Mouse (Mus musculus) forebrain, postnatal 0 days (tissue): ENCODE measurements around the gene Hormad1. TPM values are rescaled to one million over a fixed set of nuclear protein-coding genes. Genes with fewer than 3 reads are reported as not detected.

Experiments
- ATAC-seq: fragments of 200-750 bp; cut with Nextera tagmentation; 2 replicates; pipeline ENCODE4 v1.8.0; 2017; ENCODE audit warnings: mild to moderate bottlenecking, moderate library complexity
- DNase-seq: peaks from one replicate; pipeline ENCODE4 v3.0.0-alpha.2; 2015
- H3K27ac ChIP-seq: fragments of 300-500 bp; sonication (generic); 2 replicates; pipeline ENCODE4 v1.5.1; 2014; ENCODE audit warnings: low read depth, mild to moderate bottlenecking, antibody characterized with exemption, low read length, moderate library complexity, mixed read lengths
- H3K27me3 ChIP-seq: fragments of 300-500 bp; sonication (generic); 2 replicates; pipeline ENCODE4 v1.6.1; 2014; ENCODE audit warnings: mild to moderate bottlenecking, low read length, mixed read lengths; ENCODE audit not compliant: insufficient read depth
- H3K36me3 ChIP-seq: fragments of 300-500 bp; sonication (generic); 2 replicates; pipeline ENCODE4 v1.6.1; 2014; ENCODE audit warnings: mild to moderate bottlenecking, moderate library complexity; ENCODE audit not compliant: insufficient read depth
- H3K4me1 ChIP-seq: fragments of 300-500 bp; sonication (generic); 2 replicates; pipeline ENCODE4 v1.6.1; 2014; ENCODE audit warnings: antibody characterized with exemption; ENCODE audit not compliant: insufficient read depth
- H3K4me2 ChIP-seq: fragments of 300-500 bp; sonication (generic); 2 replicates; pipeline ENCODE4 v1.6.1; 2014; ENCODE audit warnings: low read depth, mild to moderate bottlenecking, moderate library complexity
- H3K4me3 ChIP-seq: fragments of 300-500 bp; sonication (generic); 2 replicates; pipeline ENCODE4 v1.5.1; 2014; ENCODE audit warnings: low read depth, low read length, mixed read lengths
- H3K9ac ChIP-seq: fragments of 300-500 bp; sonication (generic); 2 replicates; pipeline ENCODE4 v1.6.1; 2014; ENCODE audit warnings: mild to moderate bottlenecking
- H3K9me3 ChIP-seq: fragments of 300-500 bp; sonication (generic); 2 replicates; pipeline ENCODE4 v1.6.1; 2016; ENCODE audit warnings: low read length
- CTCF ChIP-seq: sonication (generic); IDR thresholded peaks from 2 replicates; pipeline ENCODE4 v1.5.1; 2016; ENCODE audit warnings: antibody characterized with exemption, control low read depth, low read depth
- WGBS: fragments of 180-500 bp; shearing (Covaris S2); extraction: QIAGEN DNeasy Blood & Tissue Kit; methylation state at CpG from one replicate; pipeline ENCODE4 v1.1.7; 2014; 5-methylcytosine and 5-hydroxymethylcytosine counted together
- polyA plus RNA-seq: library from polyadenylated mRNA; unstranded; fragments of >200 nt; fragmentation: Nextera tagmentation; extraction: Ambion mirVana; gene quantifications from 2 replicates; pipeline ENCODE4 v1.2.1, GENCODE M21; 2015
- total RNA-seq: library from RNA; depleted of rRNA; stranded (reverse); fragments of >200 nt; gene quantifications from 2 replicates; pipeline ENCODE4 v1.2.3, GENCODE M21; 2014

The Hormad1 gene
- total and polyA plus RNA-seq, 2 experiments from 2014 or later: not detected

DNA sequence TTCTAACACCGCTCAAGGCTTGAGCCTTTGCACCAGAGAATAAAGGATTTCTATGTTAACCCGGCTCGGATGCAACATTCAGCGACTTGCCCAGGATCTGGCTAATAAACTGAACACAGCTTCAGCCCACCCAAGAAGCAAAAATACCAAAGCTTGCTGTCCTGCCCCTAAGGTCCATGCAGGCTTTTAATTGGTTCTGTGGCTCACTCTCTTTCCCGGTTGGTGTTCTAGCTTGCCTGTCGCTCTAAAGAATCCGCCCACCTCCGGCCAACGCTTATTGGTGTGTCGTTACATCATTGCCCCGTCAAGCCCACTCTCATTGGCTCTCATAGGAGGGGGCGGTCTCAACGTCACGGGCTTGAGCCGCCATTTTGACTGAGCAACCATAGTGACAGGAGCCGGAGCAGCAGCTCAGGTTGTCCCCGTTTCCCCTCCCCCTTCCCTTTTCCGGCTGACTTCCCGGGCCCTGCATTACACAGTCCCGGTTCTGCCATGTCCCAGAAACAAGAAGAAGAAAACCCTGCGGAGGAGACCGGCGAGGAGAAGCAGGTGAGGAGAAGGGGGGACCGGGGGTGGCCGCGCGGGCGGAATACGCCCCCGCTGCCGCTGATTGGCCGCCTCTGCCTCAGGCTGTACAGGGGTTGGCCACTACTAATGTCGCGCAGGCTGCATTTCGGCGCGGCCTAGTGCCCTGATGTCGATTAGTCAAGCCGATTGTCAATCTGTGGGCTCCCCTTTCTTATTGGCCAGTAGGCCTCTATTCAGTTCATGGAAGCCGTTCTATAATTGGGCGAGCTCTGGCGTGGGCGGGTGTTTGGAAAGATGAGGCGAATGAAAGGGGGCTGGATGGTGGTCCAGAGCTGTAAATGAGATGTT lies 65.4 kb downstream of the Hormad1 start, which contains the start of gene Ensa:
TSS of gene Ensa (plus strand) at position 366 of the 876 bp plus-strand sequence.
- peak within 1 kb of the TSS; percentile 73 for H3K4me2 ChIP-seq
- H3K4me3 ChIP-seq: peak within 1 kb of the TSS; percentile 65
- H3K36me3 ChIP-seq: peaks cover 31% of the 10 kb centered on the region
- peaks cover 12% of the 10 kb centered on the region for H3K4me1 ChIP-seq
- peak within 1 kb of the TSS; percentile 93 for H3K27ac ChIP-seq
- no peaks in the 10 kb centered on the region for H3K9me3 ChIP-seq
- H3K9ac ChIP-seq: peak within 1 kb of the TSS; percentile 76
- no peaks in the 10 kb centered on the region for H3K27me3 ChIP-seq
- no peak for TF ChIP-seq CTCF
- ATAC-seq (peak; percentile 97), DNase-seq (peak; percentile 99)
- WGBS: under 1% methylated on average over 44 of the region's 44 CpGs

DNA sequence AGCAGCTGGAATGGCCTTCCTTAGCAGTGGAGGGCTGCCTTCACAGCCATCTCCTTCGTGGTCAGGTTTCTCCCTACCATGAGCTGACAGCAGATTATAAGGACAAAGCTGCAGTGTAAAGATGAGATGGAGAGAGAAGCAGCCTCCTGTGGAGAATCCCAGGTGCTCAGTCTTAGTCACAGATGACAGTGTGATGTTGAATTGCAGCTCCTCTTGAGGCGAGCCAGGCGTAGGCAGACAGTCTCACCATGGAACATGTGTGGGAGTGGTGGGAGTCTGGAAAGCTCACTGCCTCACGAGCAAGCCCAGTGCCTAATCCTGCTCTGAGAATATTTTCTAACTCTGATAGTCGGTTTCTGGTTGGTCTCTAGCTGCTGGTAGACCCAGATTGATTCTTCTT lies 68.3 kb downstream of the Hormad1 start:
- no peaks in the 10 kb centered on the region for H3K9me3 ChIP-seq
- H3K27ac ChIP-seq: no peak overlapping the region
- peaks cover 55% of the 10 kb centered on the region for H3K36me3 ChIP-seq
- no peak for TF ChIP-seq CTCF
- no peak overlapping the region for H3K4me2 ChIP-seq
- DNase-seq: no peak
- WGBS: 89% methylated on average over 5 of the region's 5 CpGs
- no peaks in the 10 kb centered on the region for H3K27me3 ChIP-seq
- H3K9ac ChIP-seq: no peak overlapping the region
- no peak overlapping the region for H3K4me3 ChIP-seq
- peaks cover 12% of the 10 kb centered on the region for H3K4me1 ChIP-seq
- ATAC-seq: no peak

DNA sequence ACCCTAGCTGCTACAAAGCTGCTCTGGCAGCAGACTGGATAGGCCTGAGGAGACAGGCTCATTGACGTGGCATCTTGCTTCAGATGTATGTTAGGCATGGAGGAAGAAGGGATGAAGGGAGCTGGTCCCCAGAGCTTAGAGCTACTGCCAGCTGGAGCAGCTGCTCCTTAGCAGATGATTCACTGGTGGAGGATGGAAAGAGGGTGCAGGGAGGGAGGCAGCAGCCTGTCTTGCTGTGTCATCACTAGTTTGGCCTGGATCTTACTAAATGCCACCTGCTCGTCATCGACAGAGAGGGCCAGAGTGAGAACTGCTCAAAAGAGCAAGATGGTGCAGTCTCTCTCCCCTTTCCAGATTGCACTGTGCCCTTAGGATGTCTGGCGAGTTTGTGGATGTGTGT lies 70.3 kb downstream of the Hormad1 start:
- H3K9ac ChIP-seq: no peak overlapping the region
- no peak for TF ChIP-seq CTCF
- peaks cover 68% of the 10 kb centered on the region for H3K36me3 ChIP-seq
- no peak overlapping the region for H3K27ac ChIP-seq
- H3K4me1 ChIP-seq: peaks cover 12% of the 10 kb centered on the region
- H3K27me3 ChIP-seq: no peaks in the 10 kb centered on the region
- H3K4me3 ChIP-seq: no peak overlapping the region
- DNase-seq (peak; percentile 31), ATAC-seq (no peak)
- no peaks in the 10 kb centered on the region for H3K9me3 ChIP-seq
- H3K4me2 ChIP-seq: no peak overlapping the region
- WGBS: 65% methylated on average over 4 of the region's 4 CpGs

DNA sequence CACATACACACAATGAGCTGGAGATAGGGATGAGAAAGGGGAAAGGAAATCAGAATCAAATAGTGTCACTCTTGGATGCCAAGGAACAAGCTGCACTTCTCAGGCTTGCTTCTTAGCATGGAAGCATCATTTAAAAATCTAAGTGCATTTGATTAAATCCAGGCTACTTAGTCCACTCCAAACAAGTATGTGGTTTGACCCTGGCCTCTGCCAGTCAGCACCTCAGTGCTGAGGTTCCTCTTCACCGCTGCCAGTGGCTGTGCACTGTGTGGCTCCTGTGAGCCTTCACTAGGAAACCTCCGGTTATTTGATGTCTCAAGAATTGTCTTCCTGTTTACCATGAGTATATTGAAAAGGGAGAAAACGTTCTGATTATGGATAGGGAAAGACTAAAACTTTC lies 71.4 kb downstream of the Hormad1 start:
- Histone ChIP-seq H3K4me2 (no peak overlapping the region), H3K9me3 (no peaks in the 10 kb centered on the region), H3K27ac (no peak overlapping the region), H3K9ac (no peak overlapping the region), H3K4me1 (peaks cover 8% of the 10 kb centered on the region), H3K4me3 (no peak overlapping the region), H3K36me3 (peaks cover 75% of the 10 kb centered on the region), H3K27me3 (no peaks in the 10 kb centered on the region)
- no peak for ATAC-seq
- WGBS: 86% methylated on average over 3 of the region's 3 CpGs
- DNase-seq: no peak
- TF ChIP-seq CTCF: no peak

DNA sequence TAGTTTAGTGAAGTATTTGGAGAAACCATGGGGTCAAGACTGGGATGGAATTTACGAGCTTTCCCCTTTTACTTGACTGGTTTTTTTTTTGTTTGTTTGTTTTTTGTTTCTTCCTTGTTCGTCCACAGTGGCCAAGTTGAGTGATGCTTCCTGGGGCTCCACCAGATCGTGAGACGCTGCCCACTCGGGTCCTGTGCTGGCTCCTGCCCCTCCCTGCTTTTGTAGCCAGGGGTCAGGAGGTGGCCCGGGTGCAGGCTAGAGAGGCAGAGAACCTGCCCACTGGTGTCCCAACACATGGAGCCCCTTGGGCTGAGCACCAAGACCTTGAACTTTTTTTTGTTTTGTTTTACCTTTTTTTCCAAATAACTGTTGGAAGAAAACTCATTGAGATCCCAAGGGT lies 71.8 kb downstream of the Hormad1 start:
- WGBS: 73% methylated on average over 6 of the region's 6 CpGs
- Histone ChIP-seq H3K9ac (no peak overlapping the region), H3K4me1 (peaks cover 4% of the 10 kb centered on the region; the same call in 1 of the 2 replicates), H3K27ac (no peak overlapping the region), H3K36me3 (peaks cover 75% of the 10 kb centered on the region), H3K4me2 (no peak overlapping the region), H3K9me3 (no peaks in the 10 kb centered on the region), H3K4me3 (no peak overlapping the region), H3K27me3 (no peaks in the 10 kb centered on the region)
- ATAC-seq (no peak), DNase-seq (no peak)
- TF ChIP-seq CTCF: no peak

DNA sequence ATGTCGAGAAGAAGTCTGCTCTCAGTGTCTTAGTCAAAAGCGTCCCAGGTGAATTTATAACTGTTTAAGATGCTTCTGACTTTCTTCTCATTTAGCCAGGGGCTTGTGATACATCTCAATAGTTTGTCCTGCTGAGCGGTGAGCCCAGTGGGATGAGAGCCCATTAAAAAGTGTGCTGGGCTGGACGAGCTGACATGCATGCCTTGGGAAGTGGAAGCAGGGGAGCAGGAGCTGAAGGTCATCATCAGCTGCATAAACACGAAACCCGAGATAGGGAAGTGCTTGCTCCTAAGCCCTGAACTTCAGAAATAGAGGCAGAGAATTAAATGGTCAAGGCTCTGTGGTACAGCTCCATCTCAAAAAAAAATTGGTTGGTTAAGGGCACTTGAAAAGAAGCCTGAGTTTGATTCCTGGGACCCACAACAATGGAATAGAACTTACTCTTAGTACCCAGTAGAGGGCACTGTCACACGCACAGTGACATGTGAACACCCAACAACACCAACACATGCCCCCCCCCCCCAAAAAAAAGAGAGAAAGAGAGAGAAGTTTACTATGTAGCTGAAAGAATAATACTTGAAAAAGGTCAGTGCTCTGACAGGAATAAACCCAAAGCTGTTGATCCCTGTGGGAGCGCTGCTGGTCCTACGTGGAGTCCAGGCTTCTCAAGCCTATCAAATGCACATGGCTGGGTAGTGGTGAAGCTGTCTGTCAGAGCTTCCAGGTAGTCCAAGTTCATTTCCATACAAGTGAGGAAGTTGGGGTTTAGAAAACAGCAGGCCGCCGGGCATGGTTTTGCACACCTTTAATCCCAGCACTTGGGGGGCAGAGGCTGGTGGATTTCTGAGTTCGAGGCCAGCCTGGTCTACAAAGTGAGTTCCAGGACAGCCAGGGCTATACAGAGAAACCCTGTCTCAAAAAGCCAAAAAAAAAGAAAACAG lies 73.4 kb downstream of the Hormad1 start:
- 77% methylated on average over 12 of the region's 12 CpGs for WGBS
- DNase-seq (peak; percentile 41), ATAC-seq (peak; percentile 38; the same call in 1 of the 2 replicates)
- Histone ChIP-seq H3K4me2 (no peak overlapping the region), H3K27me3 (no peaks in the 10 kb centered on the region), H3K36me3 (peaks cover 73% of the 10 kb centered on the region), H3K4me3 (no peak overlapping the region), H3K9ac (no peak overlapping the region), H3K4me1 (no peaks in the 10 kb centered on the region), H3K27ac (no peak overlapping the region), H3K9me3 (no peaks in the 10 kb centered on the region)
- peak; percentile 68 for TF ChIP-seq CTCF
